Mouse (Mus musculus) intestine, embryonic 16.5 days (tissue): ENCODE measurements around the gene Vmn1r55. TPM values are rescaled to one million over a fixed set of nuclear protein-coding genes. Genes with fewer than 3 reads are reported as not detected.
"Not testable (repeated sequence)": the region's sequence is repeated elsewhere in the genome, so short reads cannot be mapped to it uniquely, and the experiment has no call there.

Experiments used
- ATAC-seq: fragments of 200-750 bp; cut with Nextera tagmentation; 2 replicates; pipeline ENCODE4 v1.8.0; 2017; ENCODE audit warnings: moderate TSS enrichment, moderate library complexity
- H3K27ac ChIP-seq: fragments of 300-500 bp; sonication (generic); 2 replicates; pipeline ENCODE4 v1.5.1; 2014; ENCODE audit warnings: mild to moderate bottlenecking, low read length
- H3K27me3 ChIP-seq: fragments of 300-500 bp; sonication (generic); replicated peaks from 2 replicates; pipeline ENCODE4 v1.6.1; 2014; ENCODE audit warnings: low read length, control low read depth, mixed read lengths; ENCODE audit not compliant: control insufficient read depth, insufficient read depth
- H3K36me3 ChIP-seq: fragments of 300-500 bp; sonication (generic); 2 replicates; pipeline ENCODE4 v1.6.1; 2014; ENCODE audit warnings: low read length, control low read depth; ENCODE audit not compliant: control insufficient read depth, insufficient read depth
- H3K4me1 ChIP-seq: fragments of 300-500 bp; sonication (generic); 2 replicates; pipeline ENCODE4 v1.6.1; 2014; ENCODE audit warnings: low read length, control low read depth, mixed read lengths; ENCODE audit not compliant: control insufficient read depth, insufficient read depth
- H3K4me2 ChIP-seq: fragments of 300-500 bp; sonication (generic); 2 replicates; pipeline ENCODE4 v1.6.1; 2014; ENCODE audit warnings: low read depth, low read length, control low read depth
- H3K4me3 ChIP-seq: fragments of 300-500 bp; sonication (generic); 2 replicates; pipeline ENCODE4 v1.5.1; 2014; ENCODE audit warnings: mild to moderate bottlenecking, low read length
- H3K9ac ChIP-seq: fragments of 300-500 bp; sonication (generic); 2 replicates; pipeline ENCODE4 v1.6.1; 2014; ENCODE audit warnings: low read depth, low read length
- H3K9me3 ChIP-seq: fragments of 300-500 bp; sonication (generic); 2 replicates; pipeline ENCODE4 v1.6.1; 2016; ENCODE audit warnings: low read length, control low read depth; ENCODE audit not compliant: control insufficient read depth
- WGBS: fragments of 180-500 bp; shearing (Covaris S2); extraction: QIAGEN DNeasy Blood & Tissue Kit; methylation state at CpG from one replicate; pipeline ENCODE4 v1.1.7; 2014; 5-methylcytosine and 5-hydroxymethylcytosine counted together
- polyA plus RNA-seq: library from polyadenylated mRNA; unstranded; fragments of >200 nt; fragmentation: Nextera tagmentation; extraction: Ambion mirVana; gene quantifications from 2 replicates; pipeline ENCODE4 v1.2.1, GENCODE M21; 2015

Vmn1r55 gene
- not detected in 2 replicates for polyA plus RNA-seq

DNA sequence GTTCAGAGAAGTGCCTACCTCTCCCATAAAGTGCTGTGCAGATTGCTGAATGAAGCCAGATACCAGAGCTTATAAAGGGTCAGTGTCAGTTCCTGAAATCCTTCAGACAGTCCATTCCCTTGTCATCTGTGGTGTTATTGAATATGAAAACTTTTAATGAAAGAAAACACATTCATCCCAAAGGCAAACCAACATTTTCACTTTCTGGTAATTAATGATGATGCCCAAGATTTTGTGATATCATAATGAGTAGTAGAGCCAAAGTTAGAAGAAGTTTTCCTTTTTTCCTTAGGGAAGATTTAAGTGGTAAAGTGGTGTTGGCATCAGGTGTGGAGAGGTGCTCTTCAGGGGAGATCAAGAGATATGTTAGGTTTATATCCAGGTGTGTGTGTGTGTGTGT lies at the start of gene Vmn1r55:
TSS of gene Vmn1r55 (minus strand) at position 101 of the 400 bp plus-strand sequence.
- H3K4me1 ChIP-seq, H3K9me3 ChIP-seq, H3K27ac ChIP-seq, H3K4me2 ChIP-seq, H3K36me3 ChIP-seq, H3K4me3 ChIP-seq, ATAC-seq, H3K27me3 ChIP-seq, H3K9ac ChIP-seq: not testable (repeated sequence)

DNA sequence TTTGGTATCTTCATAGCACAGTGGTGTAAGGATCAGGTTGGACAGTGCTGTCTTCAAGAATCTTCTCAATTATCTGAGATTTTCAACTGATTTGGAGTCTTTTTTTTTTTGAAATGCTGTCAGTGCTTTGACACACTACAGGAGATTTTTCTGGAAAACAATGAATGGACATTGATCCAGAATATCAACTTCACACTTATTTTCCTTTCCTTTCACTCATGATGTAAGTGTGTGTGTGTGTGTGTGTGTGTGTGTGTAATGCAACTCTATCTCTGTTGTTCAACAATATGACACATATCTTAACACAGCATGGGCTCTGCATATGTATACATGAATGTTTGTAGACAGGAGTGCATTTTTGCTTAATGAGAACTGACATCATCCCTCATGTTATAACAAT lies 47.2 kb upstream of the Vmn1r55 start, which contains the start of gene Vmn1r56:
TSS of gene Vmn1r56 (minus strand) at position 101 of the 400 bp plus-strand sequence.
- H3K27me3 ChIP-seq, H3K4me2 ChIP-seq, H3K4me1 ChIP-seq, H3K9ac ChIP-seq, H3K27ac ChIP-seq, H3K9me3 ChIP-seq, H3K36me3 ChIP-seq, ATAC-seq, H3K4me3 ChIP-seq: not testable (repeated sequence)

DNA sequence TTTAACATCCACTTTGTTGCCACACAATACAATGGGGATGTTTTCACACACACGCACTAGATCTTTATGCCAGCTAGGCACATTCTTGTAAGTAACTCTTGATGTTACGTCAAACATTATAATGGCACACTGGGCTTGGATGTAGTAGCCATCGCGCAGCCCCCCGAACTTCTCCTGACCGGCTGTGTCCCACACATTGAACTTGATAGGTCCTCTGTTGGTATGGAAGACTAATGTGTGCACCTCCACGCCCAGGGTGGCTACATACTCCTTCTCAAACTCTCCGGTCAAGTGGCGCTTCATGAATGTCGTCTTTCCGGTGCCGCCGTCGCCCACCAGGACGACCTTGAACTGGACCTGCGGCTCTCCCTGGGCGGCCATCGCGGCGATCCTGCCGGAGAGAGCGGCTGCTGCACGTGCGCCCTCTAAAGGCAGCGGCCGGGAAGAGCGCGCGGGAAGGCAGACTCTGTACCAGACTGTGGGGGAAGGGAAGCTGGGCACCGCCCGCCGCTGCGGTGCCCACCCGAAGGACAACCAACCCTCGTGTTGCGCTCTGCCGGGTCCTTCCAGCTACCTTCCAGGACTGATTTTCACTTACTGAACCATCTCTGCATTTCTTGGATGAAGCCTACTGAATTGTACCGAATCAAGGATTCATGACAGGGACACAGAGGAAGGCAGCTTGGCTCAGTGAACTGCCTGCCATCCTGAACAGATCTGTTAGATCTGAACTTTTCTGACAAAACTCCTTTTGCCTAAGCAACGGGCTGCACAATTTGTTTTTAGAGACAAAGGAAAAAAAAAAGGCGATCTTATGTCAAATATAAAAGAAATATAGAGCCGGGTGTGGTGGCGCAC lies 23.7 kb downstream of the Vmn1r55 start, which contains the start of gene Rasl2-9:
TSS of gene Rasl2-9 (minus strand) at position 402 of the 858 bp plus-strand sequence.
- ATAC-seq = peak; percentile 96
- 0 out of 2 replicates have a peak, but pooled peaks cover 3% of the 10 kb centered on the region for H3K4me1 ChIP-seq
- H3K9me3 ChIP-seq = no peaks in the 10 kb centered on the region
- no peak within 1 kb of the TSS for H3K27ac ChIP-seq
- H3K9ac ChIP-seq = peak within 1 kb of the TSS; percentile 67
- H3K36me3 ChIP-seq = no peaks in the 10 kb centered on the region
- WGBS = 18% methylated on average over 42 of the region's 42 CpGs
- no peaks in the 10 kb centered on the region for H3K27me3 ChIP-seq
- peak within 1 kb of the TSS; percentile 42 for H3K4me3 ChIP-seq
- H3K4me2 ChIP-seq = peak within 1 kb of the TSS; percentile 75

DNA sequence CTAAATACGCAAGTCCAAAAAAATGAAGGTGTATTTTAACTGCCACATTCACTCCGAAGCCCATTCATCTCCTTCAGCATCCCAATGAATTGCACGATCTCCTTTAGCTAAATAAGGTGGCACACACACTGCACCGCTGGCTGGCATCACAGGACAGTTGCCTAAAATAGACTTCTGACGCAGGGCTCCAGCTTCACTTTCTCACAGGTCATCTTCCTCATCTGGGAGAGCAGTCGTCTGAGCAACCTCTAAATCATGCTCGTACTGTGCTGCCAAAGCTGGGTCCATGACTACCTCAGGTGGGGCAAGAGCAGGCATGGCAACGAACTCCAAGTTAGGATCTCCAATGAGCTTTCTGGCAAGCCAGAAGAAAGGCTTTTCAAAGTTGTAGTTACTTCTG lies 24.4 kb downstream of the Vmn1r55 start:
- Histone ChIP-seq H3K27me3 (no peaks in the 10 kb centered on the region), H3K27ac (no peak overlapping the region), H3K4me1 (0 out of 2 replicates have a peak, but pooled peaks cover 3% of the 10 kb centered on the region), H3K9me3 (no peaks in the 10 kb centered on the region), H3K36me3 (no peaks in the 10 kb centered on the region), H3K9ac (no peak overlapping the region), H3K4me2 (no peak overlapping the region), H3K4me3 (no peak overlapping the region)
- ATAC-seq = no peak
- 91% methylated on average over 8 of the region's 8 CpGs for WGBS

DNA sequence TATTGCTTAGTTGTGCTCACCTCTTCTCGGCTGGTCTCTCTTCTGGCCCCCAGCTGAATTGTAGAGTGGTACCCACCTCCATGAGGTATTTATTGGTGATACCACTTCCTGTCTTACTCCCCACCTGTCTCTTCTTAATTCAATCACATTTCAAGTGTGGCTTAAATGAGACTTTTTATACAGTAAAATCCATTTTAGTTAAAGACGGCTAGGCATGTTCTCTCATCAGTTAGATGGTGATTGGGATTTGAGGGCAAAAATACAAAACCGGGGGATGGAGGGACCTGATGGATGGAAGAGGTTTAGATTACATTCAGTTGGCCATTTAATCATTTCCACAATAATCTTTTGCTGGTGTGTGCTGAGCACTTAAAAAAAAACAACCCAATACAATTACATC lies 32.6 kb downstream of the Vmn1r55 start, which contains the start of gene Rfpl4:
TSS of gene Rfpl4 (minus strand) at position 101 of the 400 bp plus-strand sequence.
- Histone ChIP-seq H3K36me3 (no peaks in the 10 kb centered on the region), H3K4me2 (no peak within 1 kb of the TSS), H3K9me3 (no peaks in the 10 kb centered on the region), H3K4me3 (no peak within 1 kb of the TSS), H3K27me3 (no peaks in the 10 kb centered on the region), H3K27ac (no peak within 1 kb of the TSS), H3K4me1 (no peaks in the 10 kb centered on the region), H3K9ac (no peak within 1 kb of the TSS)
- 86% methylated on average over 3 of the region's 3 CpGs for WGBS
- no peak for ATAC-seq

DNA sequence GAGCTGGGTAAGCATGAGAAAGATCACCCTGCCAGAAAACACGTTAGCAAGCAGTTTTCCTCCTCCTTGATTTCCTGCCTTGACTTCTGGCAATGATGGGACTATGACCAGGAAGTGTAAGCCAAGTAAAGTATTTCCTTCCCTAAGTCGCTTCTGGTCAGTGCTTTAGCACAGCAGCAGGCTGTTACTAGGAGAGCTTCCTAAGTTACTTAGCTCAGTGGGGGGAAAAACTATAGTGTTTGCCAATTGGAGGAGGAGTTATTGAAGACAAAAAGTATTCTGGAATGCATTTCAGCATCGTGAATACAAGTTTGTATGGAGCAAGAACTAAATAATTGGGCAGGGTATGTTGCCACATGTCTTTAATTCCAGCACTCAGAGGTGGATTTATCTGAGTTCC lies 36.8 kb downstream of the Vmn1r55 start:
- ATAC-seq = no peak
- H3K36me3 ChIP-seq = no peaks in the 10 kb centered on the region
- WGBS = 39% methylated on average over 3 of the region's 3 CpGs
- no peak overlapping the region for H3K9ac ChIP-seq
- no peaks in the 10 kb centered on the region for H3K27me3 ChIP-seq
- no peak overlapping the region for H3K4me3 ChIP-seq
- H3K27ac ChIP-seq = no peak overlapping the region
- no peaks in the 10 kb centered on the region for H3K9me3 ChIP-seq
- H3K4me2 ChIP-seq = no peak overlapping the region
- H3K4me1 ChIP-seq = no peaks in the 10 kb centered on the region

DNA sequence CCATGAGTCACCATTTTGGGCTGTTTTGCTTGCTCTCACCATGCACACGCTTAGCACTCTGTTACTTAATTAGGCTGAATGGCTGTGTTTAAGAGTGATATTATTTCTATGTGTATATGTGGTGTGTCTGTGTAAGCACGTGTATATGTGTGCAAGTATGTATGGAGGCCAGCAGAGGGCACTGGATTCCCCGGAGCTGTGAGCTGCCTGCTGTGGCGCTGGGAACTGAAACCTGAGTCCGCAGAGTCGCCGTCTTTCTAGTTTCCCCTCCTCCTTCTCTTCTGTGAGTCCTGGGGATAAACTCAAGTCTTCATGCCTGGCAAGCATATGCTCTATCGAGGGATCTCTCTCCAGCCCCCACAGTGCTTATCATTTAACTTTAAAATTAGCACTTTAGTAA lies 40.2 kb downstream of the Vmn1r55 start:
- H3K27me3 ChIP-seq = no peaks in the 10 kb centered on the region
- H3K4me2 ChIP-seq = no peak overlapping the region
- no peak overlapping the region for H3K27ac ChIP-seq
- no peak overlapping the region for H3K4me3 ChIP-seq
- no peak for ATAC-seq
- 87% methylated on average over 8 of the region's 8 CpGs for WGBS
- H3K4me1 ChIP-seq = no peaks in the 10 kb centered on the region
- no peaks in the 10 kb centered on the region for H3K36me3 ChIP-seq
- no peak overlapping the region for H3K9ac ChIP-seq
- no peaks in the 10 kb centered on the region for H3K9me3 ChIP-seq

DNA sequence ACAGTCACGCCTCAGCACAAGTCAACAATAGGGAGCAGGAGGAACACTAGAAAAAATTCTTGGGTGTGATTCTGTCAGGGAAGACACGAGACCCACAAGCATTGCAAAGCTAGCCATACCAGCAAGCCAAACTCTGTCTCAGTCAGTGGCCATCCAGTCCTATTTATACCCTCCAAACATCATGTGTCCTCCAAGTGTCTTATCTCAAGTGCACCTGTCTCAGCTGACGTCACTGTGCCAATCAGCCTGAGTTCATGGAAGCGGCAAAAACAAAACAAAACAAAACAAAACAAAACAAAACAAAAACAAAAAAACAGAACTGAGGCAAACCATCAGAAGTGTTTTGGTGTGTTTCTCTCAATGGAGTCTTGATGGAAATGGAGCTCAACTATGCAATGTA lies 41.2 kb downstream of the Vmn1r55 start:
- WGBS = 75% methylated on average over 4 of the region's 4 CpGs
- no peak for ATAC-seq

DNA sequence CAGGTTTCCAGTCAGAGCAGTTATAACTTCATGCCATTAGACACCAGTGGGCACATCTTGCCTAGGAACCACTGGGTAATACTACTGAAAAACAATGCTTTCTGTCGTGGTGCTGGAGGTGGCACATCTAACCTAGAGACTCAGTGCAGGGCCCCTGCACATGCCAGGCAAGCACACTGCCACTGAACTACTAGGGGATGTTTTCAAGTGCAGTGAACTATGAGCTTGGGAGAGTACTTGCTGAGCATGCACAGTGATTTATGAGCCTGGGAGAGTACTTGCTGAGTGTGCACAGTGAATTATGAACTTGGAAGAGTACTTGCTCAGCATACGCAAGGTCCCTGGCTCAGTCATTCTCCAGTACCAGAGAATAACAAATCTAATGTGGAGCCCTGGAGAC lies 46.9 kb downstream of the Vmn1r55 start:
- Histone ChIP-seq H3K27ac (no peak overlapping the region), H3K4me2 (no peak overlapping the region), H3K4me1 (no peaks in the 10 kb centered on the region), H3K9me3 (no peaks in the 10 kb centered on the region), H3K9ac (no peak overlapping the region), H3K36me3 (peaks cover 5% of the 10 kb centered on the region), H3K27me3 (no peaks in the 10 kb centered on the region), H3K4me3 (no peak overlapping the region)
- ATAC-seq = no peak
- 74% methylated on average over 2 of the region's 2 CpGs for WGBS

More for the DNA sequence above, 41.2 kb downstream of the Vmn1r55 start:
- H3K9ac ChIP-seq = no peak overlapping the region
- no peak overlapping the region for H3K4me2 ChIP-seq
- no peak overlapping the region for H3K27ac ChIP-seq
- no peaks in the 10 kb centered on the region for H3K36me3 ChIP-seq
- no peaks in the 10 kb centered on the region for H3K9me3 ChIP-seq
- H3K4me1 ChIP-seq = no peaks in the 10 kb centered on the region
- H3K4me3 ChIP-seq = no peak overlapping the region
- no peaks in the 10 kb centered on the region for H3K27me3 ChIP-seq
